Mouse (Mus musculus): Measurements from ENCODE around the gene Wfdc1. TPM values are rescaled to one million over a fixed set of nuclear protein-coding genes. Genes with fewer than 3 reads are reported as not detected.
A peak's percentile ranks its signal among the peaks of the same experiment; 100 is the strongest.

The Wfdc1 gene
- polyA plus RNA-seq, 1 experiment: 25.8 TPM

DNA sequence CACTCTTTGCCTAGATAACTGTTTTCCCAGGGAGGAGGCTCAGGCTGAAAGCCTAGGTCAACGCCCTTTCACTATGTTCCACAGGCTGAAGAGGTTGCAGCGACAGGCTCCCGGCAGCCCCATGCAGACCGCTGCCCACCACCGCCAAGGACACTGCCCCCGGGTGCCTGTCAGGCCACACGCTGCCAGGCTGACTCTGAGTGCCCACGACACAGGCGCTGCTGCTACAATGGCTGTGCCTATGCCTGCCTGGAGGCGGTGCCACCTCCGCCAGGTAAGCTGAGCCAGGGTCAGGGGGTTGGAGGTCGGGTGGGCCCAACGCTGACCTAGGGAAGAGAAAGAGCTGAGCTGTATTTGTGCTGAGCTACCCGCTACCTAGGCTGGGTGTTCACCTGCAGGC lies 13.0 kb downstream of the Wfdc1 start:
- H3K36me3 ChIP-seq (ENCODE audit: control insufficient read depth, insufficient read depth, low read length): no peaks in the 10 kb centered on the region
- no peak overlapping the region for H3K4me3 ChIP-seq (ENCODE audit: control insufficient read depth, low read depth, low read length)
- TF ChIP-seq CTCF (IDR thresholded peaks at IDR 0.05; ENCODE audit: control insufficient read depth, insufficient read depth, insufficient replicate concordance, low read depth, low read length): no peak
- TF ChIP-seq POLR2A (IDR thresholded peaks at IDR 0.05; ENCODE audit: control insufficient read depth, low read depth, low read length): no peak
- peaks cover 3% of the 10 kb centered on the region; the same call in 1 of the 2 replicates for H3K4me1 ChIP-seq (ENCODE audit: control insufficient read depth, insufficient read depth, low read length)
- H3K27me3 ChIP-seq (ENCODE audit: control insufficient read depth, insufficient read depth, low read length): no peaks in the 10 kb centered on the region
- H3K27ac ChIP-seq (ENCODE audit: control insufficient read depth, insufficient read depth, low read depth, low read length): no peak overlapping the region

DNA sequence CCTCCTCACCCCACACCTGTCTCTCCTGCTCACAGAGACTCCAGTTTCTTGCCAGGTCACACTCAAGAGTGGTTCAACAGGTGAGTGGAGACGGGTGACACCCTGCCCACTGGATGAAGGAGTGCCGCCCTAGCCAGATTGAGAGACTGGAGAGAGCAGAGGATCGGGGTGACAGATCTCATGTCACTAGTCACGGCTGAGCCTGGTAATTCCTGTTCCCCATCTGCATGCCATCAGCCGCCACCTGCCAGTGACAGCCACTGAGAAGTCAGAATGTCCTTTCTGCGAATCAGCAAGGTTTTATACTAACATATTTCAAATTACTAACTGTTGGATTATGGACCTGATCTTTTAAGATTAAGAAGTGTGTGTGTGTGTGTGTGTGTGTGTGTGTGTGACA lies 24.4 kb downstream of the Wfdc1 start:
- no peaks in the 10 kb centered on the region for H3K4me1 ChIP-seq (ENCODE audit: control insufficient read depth, insufficient read depth, low read length)
- no peaks in the 10 kb centered on the region for H3K36me3 ChIP-seq (ENCODE audit: control insufficient read depth, insufficient read depth, low read length)
- H3K27me3 ChIP-seq (ENCODE audit: control insufficient read depth, insufficient read depth, low read length): no peaks in the 10 kb centered on the region
- H3K27ac ChIP-seq (ENCODE audit: control insufficient read depth, insufficient read depth, low read depth, low read length): no peak overlapping the region
- TF ChIP-seq CTCF (IDR thresholded peaks at IDR 0.05; ENCODE audit: control insufficient read depth, insufficient read depth, insufficient replicate concordance, low read depth, low read length) (no peak), POLR2A (IDR thresholded peaks at IDR 0.05; ENCODE audit: control insufficient read depth, low read depth, low read length) (no peak)
- H3K4me3 ChIP-seq (ENCODE audit: control insufficient read depth, low read depth, low read length): no peak overlapping the region

DNA sequence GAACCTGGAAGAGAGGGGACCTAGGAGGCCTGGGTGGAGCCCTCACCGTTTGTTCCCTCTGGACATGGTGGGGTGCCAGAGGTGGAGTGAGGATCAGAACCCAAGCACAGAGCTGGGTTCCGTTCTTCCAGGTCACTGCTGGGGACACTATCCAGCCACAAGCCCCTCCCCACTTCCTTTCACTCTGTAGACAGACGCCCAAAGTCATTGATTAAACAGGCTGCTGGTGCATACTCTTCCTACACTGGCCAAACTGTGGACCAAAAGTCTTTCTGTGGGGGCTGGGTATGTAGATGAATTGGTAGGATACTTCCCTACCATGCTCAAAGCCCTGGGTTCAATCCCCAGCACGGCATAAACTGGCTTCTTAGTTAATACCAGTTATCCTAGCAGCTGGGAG lies 25.8 kb downstream of the Wfdc1 start:
- Histone ChIP-seq H3K27ac (ENCODE audit: control insufficient read depth, insufficient read depth, low read depth, low read length) (no peak overlapping the region), H3K36me3 (ENCODE audit: control insufficient read depth, insufficient read depth, low read length) (no peaks in the 10 kb centered on the region), H3K4me1 (ENCODE audit: control insufficient read depth, insufficient read depth, low read length) (no peaks in the 10 kb centered on the region), H3K4me3 (ENCODE audit: control insufficient read depth, low read depth, low read length) (no peak overlapping the region), H3K27me3 (ENCODE audit: control insufficient read depth, insufficient read depth, low read length) (no peaks in the 10 kb centered on the region)
- TF ChIP-seq CTCF (IDR thresholded peaks at IDR 0.05; ENCODE audit: control insufficient read depth, insufficient read depth, insufficient replicate concordance, low read depth, low read length): no peak

DNA sequence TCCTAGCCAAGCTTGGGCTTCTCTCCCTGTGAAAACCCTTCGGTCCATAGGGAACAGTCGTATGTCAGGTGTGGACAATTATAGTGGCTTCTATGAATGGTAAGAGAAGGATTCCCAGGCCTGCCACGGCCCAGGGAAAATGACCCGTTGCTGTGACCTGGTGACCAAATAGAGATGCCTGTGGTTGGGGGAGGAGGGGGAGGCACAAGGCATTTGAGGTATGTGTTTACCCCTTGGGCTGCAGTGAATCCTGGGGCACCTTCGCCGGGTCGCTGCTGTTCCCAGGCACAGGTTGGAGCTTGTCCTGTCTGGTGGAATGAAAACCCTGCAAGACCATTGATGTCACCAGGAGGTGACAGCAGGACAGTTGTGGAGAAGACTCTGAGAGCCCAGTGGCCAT lies 28.5 kb downstream of the Wfdc1 start:
- peaks cover under 1% of the 10 kb centered on the region; the same call in 1 of the 2 replicates for H3K4me1 ChIP-seq (ENCODE audit: control insufficient read depth, insufficient read depth, low read length)
- H3K4me3 ChIP-seq (ENCODE audit: control insufficient read depth, low read depth, low read length): no peak overlapping the region
- no peak overlapping the region for H3K27ac ChIP-seq (ENCODE audit: control insufficient read depth, insufficient read depth, low read depth, low read length)
- no peaks in the 10 kb centered on the region for H3K27me3 ChIP-seq (ENCODE audit: control insufficient read depth, insufficient read depth, low read length)
- H3K36me3 ChIP-seq (ENCODE audit: control insufficient read depth, insufficient read depth, low read length): no peaks in the 10 kb centered on the region
- TF ChIP-seq CTCF (IDR thresholded peaks at IDR 0.05; ENCODE audit: control insufficient read depth, insufficient read depth, insufficient replicate concordance, low read depth, low read length): no peak
- no peak for TF ChIP-seq POLR2A (IDR thresholded peaks at IDR 0.05; ENCODE audit: control insufficient read depth, low read depth, low read length)

DNA sequence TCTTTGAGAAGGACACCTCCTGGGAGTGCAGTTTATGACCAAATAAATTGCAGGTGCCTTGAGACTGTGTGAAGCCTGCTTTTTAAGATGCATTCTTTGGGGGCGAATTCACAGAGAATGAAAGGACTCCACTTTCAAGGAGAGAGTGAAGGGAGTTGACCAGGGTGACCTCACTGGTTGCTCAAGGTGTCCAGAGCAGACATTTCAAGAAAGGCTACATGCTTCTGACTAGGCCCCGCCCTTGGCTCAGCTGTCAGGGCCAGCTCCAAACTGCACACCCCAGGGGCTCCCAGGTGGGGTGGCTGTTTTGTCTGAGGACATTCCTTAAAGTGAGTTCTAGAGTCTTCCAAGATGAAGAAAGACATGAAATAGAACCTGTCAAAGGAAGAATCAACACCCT lies 31.0 kb downstream of the Wfdc1 start:
- Histone ChIP-seq H3K4me1 (ENCODE audit: control insufficient read depth, insufficient read depth, low read length) (peaks cover 3% of the 10 kb centered on the region), H3K27ac (ENCODE audit: control insufficient read depth, insufficient read depth, low read depth, low read length) (no peak overlapping the region), H3K27me3 (ENCODE audit: control insufficient read depth, insufficient read depth, low read length) (no peaks in the 10 kb centered on the region), H3K36me3 (ENCODE audit: control insufficient read depth, insufficient read depth, low read length) (no peaks in the 10 kb centered on the region), H3K4me3 (ENCODE audit: control insufficient read depth, low read depth, low read length) (no peak overlapping the region)
- TF ChIP-seq CTCF (IDR thresholded peaks at IDR 0.05; ENCODE audit: control insufficient read depth, insufficient read depth, insufficient replicate concordance, low read depth, low read length) (no peak), POLR2A (IDR thresholded peaks at IDR 0.05; ENCODE audit: control insufficient read depth, low read depth, low read length) (no peak)

DNA sequence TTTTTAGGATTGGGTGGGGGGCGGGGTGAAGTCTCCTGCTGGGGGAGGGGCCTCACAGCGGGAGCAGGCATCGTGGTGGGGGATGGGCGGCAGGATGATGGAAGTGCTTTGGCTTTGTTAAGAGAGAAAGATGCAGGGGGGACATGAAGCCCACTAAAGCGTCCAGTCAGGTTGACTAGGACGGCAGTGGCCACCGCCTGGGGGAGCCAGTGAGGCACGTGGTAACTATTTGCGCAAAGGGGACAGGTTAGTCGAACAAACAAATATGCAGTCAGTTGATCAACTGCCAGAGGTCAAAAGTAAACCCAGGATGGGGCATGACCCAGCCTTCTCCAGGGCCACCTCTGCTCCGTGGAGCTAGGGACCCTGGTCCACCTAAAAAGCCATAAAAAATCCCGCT lies 32.8 kb downstream of the Wfdc1 start:
- no peak overlapping the region for H3K4me3 ChIP-seq (ENCODE audit: control insufficient read depth, low read depth, low read length)
- H3K27me3 ChIP-seq (ENCODE audit: control insufficient read depth, insufficient read depth, low read length): no peaks in the 10 kb centered on the region
- TF ChIP-seq POLR2A (IDR thresholded peaks at IDR 0.05; ENCODE audit: control insufficient read depth, low read depth, low read length) (no peak), CTCF (IDR thresholded peaks at IDR 0.05; ENCODE audit: control insufficient read depth, insufficient read depth, insufficient replicate concordance, low read depth, low read length) (peak; percentile 67)
- no peak overlapping the region for H3K27ac ChIP-seq (ENCODE audit: control insufficient read depth, insufficient read depth, low read depth, low read length)
- H3K4me1 ChIP-seq (ENCODE audit: control insufficient read depth, insufficient read depth, low read length): peaks cover 3% of the 10 kb centered on the region
- H3K36me3 ChIP-seq (ENCODE audit: control insufficient read depth, insufficient read depth, low read length): no peaks in the 10 kb centered on the region

DNA sequence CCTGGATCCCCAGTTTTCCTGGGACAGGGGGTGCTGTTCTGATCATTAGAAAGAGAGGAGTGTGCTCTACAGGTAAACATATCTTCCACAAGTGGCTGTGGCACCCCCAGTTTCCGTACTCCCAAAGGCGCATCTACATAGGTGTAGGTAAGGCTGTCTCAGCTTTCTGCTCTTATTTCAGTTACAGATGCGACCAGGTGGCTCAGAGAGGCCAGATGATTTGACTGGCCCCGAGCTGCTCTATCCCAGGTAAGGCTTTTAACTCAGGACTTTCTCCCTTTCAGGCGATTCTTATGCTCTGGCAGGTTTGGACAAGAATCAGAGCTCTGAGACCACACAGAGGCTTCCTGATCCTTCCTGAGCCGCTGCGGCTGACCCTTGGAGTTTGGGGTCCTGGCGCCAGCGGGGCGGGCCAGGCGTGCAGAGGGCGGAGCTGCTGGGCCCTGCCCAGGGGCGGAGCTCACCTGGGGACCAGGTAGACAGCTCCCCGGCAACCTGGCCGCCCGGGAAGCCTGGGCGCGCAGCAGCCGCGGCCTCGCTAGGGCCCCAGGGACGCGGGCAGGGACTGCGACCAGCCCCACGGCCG lies 33.5 kb downstream of the Wfdc1 start, which contains the start of gene Atp2c2:
Atp2c2 (plus strand) TSS at position 461 of the 586 bp plus-strand sequence.
- peaks cover 3% of the 10 kb centered on the region for H3K4me1 ChIP-seq (ENCODE audit: control insufficient read depth, insufficient read depth, low read length)
- H3K27me3 ChIP-seq (ENCODE audit: control insufficient read depth, insufficient read depth, low read length): no peaks in the 10 kb centered on the region
- no peaks in the 10 kb centered on the region for H3K36me3 ChIP-seq (ENCODE audit: control insufficient read depth, insufficient read depth, low read length)
- no peak within 1 kb of the TSS for H3K4me3 ChIP-seq (ENCODE audit: control insufficient read depth, low read depth, low read length)
- TF ChIP-seq CTCF (IDR thresholded peaks at IDR 0.05; ENCODE audit: control insufficient read depth, insufficient read depth, insufficient replicate concordance, low read depth, low read length): no peak
- TF ChIP-seq POLR2A (IDR thresholded peaks at IDR 0.05; ENCODE audit: control insufficient read depth, low read depth, low read length): no peak
- H3K27ac ChIP-seq (ENCODE audit: control insufficient read depth, insufficient read depth, low read depth, low read length): no peak within 1 kb of the TSS

DNA sequence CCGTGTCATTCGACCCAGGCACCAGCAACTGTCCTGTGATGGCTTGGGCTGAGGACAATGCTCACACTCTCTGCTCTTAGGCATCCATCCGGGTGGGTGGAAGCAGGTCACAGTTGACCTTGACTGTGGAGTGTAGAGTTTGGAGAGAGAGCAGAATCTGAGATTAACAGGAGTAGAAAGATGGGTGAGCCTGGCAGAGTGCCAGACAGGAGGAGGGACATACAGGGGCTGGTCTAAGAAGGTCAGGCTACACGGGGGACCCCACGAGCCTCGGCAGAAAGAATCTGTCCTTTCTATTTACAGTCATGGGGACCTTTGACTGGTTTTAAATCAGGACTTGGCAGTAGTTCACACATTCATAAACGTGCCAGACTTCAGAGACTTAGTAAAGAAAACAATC lies 36.8 kb downstream of the Wfdc1 start:
- Histone ChIP-seq H3K27me3 (ENCODE audit: control insufficient read depth, insufficient read depth, low read length) (no peaks in the 10 kb centered on the region), H3K36me3 (ENCODE audit: control insufficient read depth, insufficient read depth, low read length) (no peaks in the 10 kb centered on the region), H3K4me1 (ENCODE audit: control insufficient read depth, insufficient read depth, low read length) (peaks cover 3% of the 10 kb centered on the region), H3K4me3 (ENCODE audit: control insufficient read depth, low read depth, low read length) (no peak overlapping the region), H3K27ac (ENCODE audit: control insufficient read depth, insufficient read depth, low read depth, low read length) (no peak overlapping the region)
- TF ChIP-seq POLR2A (IDR thresholded peaks at IDR 0.05; ENCODE audit: control insufficient read depth, low read depth, low read length): no peak
